Mouse (Mus musculus) T-helper 2 cell (primary cell): ENCODE measurements around the gene Gmeb2.

ENCODE experiments used
- in situ Hi-C: fragments of 300-600 bp; cut with MboI, MseI; formaldehyde crosslinking; loops from one replicate; pipeline ENCODE4 v1.15.1; 2025; ENCODE audit warnings: high pct_unique_total_duplicates

The Gmeb2 gene

GRCm38 (mm10) chr2:181274639-181275038 lies 13.2 kb downstream of the Gmeb2 start:
- in situ Hi-C loops: no loop called here

DNA sequence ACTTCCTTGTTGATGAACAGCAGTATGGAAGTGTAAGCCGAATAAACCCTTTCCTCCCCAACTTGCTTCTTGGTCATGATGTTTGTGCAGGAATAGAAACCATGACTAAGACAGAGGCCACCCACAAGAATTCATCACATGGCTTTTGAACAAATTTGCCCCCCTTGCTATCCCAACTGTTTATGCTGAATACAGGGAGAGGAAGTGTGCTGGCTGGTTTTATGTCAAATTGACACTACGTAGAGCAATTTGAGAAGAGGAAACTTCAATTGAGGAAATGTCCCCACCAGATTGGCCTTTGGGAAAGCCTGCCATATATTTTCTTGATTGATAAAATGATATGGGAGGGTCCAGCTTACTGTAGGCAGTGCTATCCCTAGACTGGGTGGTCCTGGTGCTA lies 14.0 kb downstream of the Gmeb2 start:
- in situ Hi-C loops: no loop called here

GRCm38 (mm10) chr2:181272092-181272491 lies 15.7 kb downstream of the Gmeb2 start:
- in situ Hi-C loops: no loop called here

GRCm38 (mm10) chr2:181266839-181267238 lies 21.0 kb downstream of the Gmeb2 start:
- in situ Hi-C loops: loop anchor here (5.0 kb wide), 1 partner anchor 80 kb away; the partner anchor contains the start of gene Ppdpf

- in situ Hi-C loops: no loop called here
Measured at GRCm38 (mm10) chr2:181253248-181253647, 34.6 kb downstream of the Gmeb2 start.

DNA sequence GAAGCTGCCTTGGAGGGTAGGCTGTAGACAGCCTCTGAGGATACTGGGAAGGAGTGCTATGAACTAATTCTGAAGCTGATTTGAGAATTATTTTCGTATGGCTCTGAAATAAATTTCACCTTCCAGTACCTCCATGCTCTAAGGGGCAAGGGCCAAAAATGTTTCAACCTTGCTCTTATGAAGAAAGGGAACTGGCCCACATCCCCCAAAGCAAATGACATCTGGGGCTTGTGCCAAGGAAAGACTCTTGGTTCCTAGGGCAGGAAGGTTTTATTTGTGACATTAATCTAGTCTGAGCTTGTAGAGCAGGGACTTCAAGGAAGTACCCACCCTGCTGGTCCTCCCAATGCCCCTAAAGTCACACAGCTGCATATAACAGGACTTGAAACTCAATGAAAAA lies 36.0 kb downstream of the Gmeb2 start:
- in situ Hi-C loops: no loop called here

DNA sequence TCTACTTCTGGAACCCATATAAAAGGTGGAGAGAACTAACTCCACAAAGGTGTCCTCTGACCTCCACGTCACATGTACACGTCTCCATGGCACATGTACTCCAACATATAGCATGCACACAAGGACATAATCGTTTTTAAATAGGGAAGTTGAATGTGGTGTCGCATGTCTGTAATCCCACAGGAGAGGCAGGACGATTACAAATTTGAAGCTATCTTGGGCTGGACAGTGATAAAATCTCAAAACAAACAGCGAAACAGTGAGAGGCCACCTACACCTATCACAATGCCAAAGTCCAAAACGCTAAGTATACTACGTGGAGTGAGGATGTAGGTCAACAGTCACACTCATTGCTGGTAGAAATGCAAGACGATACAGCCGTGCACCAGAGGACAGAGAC lies 38.6 kb downstream of the Gmeb2 start:
- in situ Hi-C loops: no loop called here

DNA sequence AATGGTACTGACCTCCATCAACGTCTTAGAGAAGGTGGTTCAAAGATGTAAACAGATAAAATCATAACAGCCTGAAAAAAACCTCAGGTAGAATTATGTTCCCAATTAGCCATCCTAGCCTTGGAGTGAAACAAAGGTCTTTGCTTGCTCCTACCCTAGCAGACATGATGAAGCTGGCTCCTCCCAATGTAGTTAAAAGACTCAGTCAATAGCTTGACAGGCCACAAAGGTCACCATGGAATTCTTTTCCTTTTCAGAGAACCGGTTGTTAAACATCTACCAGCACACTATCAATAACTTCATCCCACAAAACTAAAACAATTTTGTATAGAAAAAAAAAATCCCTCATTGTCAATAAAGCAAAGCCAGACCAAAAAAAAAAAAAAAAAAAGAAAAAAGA lies 42.8 kb downstream of the Gmeb2 start:
- in situ Hi-C loops: no loop called here

DNA sequence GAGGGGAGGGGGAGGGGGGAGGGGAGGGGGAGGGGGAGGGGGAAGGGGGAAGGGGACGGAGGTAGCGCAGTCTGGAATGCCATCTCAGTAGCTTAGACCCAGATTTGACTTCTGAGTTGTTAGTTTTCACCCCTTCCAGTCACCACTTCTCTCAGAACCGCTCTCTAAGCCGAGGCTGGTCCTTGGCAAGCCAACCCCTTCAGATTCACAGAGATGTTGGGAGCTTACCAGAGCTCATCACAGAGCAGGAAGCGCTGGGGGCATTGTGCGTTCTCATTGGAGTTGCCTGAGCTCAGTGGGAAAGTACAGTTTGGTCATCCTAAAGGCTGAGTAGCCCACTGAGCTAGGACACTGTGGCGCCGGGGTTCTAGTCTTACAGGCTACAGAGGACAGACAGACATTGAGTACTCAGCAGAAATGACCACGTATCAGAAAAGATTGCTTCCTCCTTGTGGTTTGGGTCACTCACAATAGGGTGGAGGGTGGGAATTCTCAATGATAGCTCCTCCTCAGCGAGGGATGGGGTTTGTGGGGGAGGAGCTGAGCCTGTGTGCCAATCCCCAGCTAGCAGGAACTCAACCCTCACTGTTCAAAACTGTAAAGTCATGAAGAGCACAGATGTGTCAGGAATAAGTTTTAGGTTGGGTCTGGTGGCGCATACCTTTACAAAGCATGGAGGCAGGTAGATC lies 44.0 kb downstream of the Gmeb2 start:
- in situ Hi-C loops: no loop called here

- in situ Hi-C loops: no loop called here
Measured at GRCm38 (mm10) chr2:181242314-181242665, 45.5 kb downstream of the Gmeb2 start.

- in situ Hi-C loops: no loop called here
Measured at GRCm38 (mm10) chr2:181241602-181242313, 46.1 kb downstream of the Gmeb2 start, which contains the start of gene Helz2. Gene Helz2 (minus strand): TSS chr2:181242027.

- in situ Hi-C loops: no loop called here
Measured at GRCm38 (mm10) chr2:181240806-181241440, 46.9 kb downstream of the Gmeb2 start.

- in situ Hi-C loops: no loop called here
Measured at GRCm38 (mm10) chr2:181239261-181239660, 48.6 kb downstream of the Gmeb2 start.

- in situ Hi-C loops: no loop called here
Measured at GRCm38 (mm10) chr2:181238861-181239260, 49.0 kb downstream of the Gmeb2 start.

DNA sequence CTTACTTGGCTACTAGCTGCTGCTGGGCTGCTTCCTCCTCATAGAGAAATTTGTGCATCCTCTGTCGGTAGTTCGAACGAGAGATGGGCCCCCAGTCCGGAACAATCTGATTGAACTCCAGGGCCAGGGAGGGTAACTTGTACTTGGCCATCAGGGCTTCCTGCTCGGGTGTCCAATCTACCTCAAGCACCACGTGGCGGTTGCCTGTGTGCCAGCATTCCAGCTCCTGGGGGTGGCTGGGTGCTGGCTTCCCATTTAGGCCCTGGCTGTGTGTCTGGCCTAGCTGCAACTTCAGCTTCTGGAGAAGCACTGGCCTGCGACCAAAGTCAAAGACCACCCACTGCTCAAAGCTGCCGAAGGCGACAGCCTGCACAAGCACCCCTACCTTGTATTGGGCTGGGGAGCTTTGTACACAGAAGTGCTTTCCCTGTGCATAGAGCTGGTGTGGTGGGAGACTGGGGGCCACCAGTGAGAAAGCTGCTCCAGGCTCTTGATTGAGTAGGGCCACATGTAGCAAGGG lies 49.7 kb downstream of the Gmeb2 start:
- in situ Hi-C loops: no loop called here

DNA sequence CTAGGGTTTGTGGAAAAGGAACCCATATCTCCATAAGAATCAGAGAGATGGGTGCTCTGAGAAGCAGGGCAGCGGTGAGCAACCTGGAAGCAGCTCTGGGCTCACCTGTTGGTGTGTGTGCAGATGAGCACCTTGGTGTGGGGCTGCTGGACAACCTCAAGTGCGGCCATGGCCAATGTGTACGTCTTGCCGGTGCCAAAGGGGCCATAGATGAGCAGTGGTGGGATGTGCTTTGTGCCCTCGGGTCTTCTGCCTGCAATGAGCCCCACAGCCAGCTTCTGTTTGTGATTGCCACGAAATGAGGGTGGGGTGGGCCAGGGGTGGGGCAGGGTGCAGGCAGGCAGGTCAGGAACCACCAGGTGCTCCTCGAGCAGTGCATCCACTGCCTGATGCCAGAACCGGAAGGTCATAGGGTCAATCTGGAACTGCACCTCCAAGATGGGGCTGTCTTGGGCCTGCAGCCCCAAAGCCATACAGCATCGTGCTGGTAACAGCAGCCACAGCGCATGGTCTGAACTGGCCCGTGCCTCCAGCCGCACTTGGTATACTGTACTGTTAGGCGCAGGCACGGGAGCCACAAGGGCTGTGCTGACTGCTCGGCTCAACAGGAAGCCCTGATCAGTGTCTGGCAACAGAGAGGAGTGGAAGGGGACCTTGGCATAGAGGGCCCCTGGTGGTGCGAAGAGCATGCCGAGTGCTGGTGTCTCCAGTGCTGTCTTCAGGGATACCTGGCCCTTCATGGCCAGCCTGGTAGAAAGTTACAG lies 50.4 kb downstream of the Gmeb2 start:
- in situ Hi-C loops: no loop called here

DNA sequence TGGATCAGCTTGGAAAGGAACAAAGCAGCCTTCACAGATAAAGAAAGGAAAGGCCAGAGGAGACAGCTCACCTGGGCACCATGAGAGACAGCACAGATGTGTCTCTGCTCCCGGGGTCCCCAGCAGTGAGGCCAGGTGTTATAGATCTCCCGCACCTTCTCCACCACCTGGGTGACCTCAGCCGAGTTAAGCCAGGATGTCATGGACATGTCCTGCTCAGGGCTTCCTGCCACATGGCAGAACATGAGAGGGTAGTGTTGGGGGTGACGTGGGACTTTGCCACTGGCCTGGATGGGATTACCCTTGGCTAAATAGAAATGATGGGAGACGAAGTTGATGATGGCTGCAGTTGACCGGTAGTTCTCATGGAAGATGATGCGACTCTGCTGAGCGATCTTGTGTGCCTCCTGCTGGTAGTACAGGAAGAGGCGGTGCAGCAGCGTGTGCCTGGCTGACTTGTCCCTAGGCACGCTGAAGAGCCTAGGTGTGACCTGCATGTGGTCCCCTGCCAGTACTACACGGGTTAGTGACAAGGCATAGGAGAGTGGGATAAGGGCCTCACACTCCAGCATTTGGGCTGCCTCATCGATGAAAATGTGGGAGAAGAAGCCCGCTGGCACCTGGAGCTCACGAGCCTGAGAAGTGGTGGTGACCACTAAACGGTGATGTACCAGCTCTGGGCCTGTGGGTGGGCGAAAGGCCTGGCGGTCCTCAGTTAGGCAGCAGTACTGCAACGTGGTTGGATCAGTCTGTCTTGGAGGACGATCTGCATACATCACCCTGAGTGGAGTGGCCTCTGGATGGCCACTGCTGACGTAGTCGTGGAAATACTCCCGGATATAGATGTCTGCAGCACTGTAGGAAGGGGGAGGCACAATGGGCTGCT lies 51.9 kb downstream of the Gmeb2 start:
- in situ Hi-C loops: no loop called here

- in situ Hi-C loops: no loop called here
Measured at GRCm38 (mm10) chr2:181234680-181235079, 53.2 kb downstream of the Gmeb2 start.

DNA sequence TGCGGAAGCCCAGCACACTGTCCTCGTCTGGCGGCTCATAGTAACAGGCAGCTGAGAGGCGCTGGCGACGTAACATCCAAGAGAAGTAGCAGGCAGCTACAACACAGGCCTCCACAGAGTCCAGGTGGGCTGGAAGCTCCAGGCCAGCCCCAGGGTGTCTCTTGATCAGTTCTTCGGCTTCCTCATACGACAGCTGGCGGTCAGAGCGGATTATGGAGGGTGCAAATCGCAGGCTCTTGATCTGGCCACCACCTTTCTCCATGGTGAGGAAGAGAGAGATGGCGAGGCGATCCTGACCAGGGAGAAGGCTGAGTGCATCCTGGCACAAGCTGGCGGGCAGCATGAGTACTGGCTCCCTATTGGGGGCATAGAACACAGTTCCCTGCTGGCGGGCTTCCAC lies 54.4 kb downstream of the Gmeb2 start:
- in situ Hi-C loops: no loop called here

DNA sequence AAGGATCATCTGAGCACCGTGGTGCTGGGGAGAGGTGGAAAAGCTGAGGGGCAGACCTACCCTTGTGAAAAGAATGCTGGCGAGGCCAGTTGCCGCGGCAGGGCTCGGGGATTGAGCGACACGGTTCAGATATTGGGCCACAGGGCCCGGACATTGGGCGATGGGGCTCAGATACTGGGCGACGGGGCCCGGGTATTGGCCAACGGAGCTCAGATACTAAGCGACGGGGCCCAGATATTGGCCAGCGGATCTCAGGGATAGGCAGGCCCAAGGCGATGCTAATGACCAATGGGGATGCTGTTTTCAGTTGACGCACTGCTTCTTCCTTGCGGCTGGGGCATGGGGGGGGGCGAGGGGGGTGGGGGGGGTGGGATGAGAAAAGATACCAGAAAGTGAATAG lies 56.7 kb downstream of the Gmeb2 start:
- in situ Hi-C loops: no loop called here

DNA sequence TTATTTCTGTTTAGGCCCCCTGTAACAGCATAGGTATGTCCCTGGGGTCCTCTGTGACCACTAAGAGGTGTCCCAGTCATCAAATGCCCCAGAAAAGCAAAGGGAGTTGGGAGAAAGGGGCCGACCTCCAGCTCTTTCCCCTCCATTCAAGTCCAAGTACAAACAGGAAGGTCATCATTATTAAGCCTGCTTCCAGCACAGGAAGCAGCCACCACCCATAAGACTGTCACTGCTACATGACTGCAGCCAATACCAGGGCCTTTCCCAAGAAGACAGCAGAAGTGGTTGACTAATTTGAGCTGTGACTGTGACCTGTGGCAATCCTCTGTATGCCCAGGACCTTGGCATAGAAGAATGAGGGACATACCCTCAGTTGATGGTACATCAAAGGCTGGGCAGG lies 59.5 kb downstream of the Gmeb2 start:
- in situ Hi-C loops: no loop called here
